In genomic region chr7:142070458-142071211, GRCm38 (mm10) we compare ENCODE assay signal across 8 mouse cellular contexts. TPM values are rescaled to one million over a fixed set of nuclear protein-coding genes. Genes with fewer than 3 reads are reported as not detected.
DNase-seq lines count a peak whose midpoint lies in the region; ATAC-seq and TF ChIP-seq lines count a peak whose summit lies in the region.

No protein-coding gene starts in this region.

- no peak overlapping the region for H3K27ac ChIP-seq in ES-E14 (ENCODE audit: insufficient read depth, low read depth, low read length, poor library complexity, severe bottlenecking)
- no peak overlapping the region for H3K27ac ChIP-seq in bone marrow, adult 2 months (ENCODE audit: control insufficient read depth, insufficient read depth, low read depth, low read length, poor library complexity)
- no peak overlapping the region for H3K27ac ChIP-seq in embryonic fibroblast, embryonic 13.5 days (ENCODE audit: insufficient read depth, low read length)
- no peak overlapping the region for H3K27ac ChIP-seq in lung, postnatal 0 days (ENCODE audit: low read length)
- no peak overlapping the region for H3K27ac ChIP-seq in olfactory bulb, adult 2 months (ENCODE audit: insufficient read depth, low read depth, low read length)

- TF ChIP-seq EP300 in lung, postnatal 0 days (IDR thresholded peaks at IDR 0.05), result no peak

- H3K9me3 ChIP-seq in ES-E14 (ENCODE audit: control insufficient read depth, insufficient read depth, low read depth, low read length), result no peaks in the 10 kb centered on the region
- H3K9me3 ChIP-seq in lung, postnatal 0 days (ENCODE audit: low read length), result no peaks in the 10 kb centered on the region

- H3K4me1 ChIP-seq in ES-E14 (ENCODE audit: control insufficient read depth in 2 of 2, insufficient read depth in 2 of 2, low read length in 2 of 2, poor library complexity in 1 of 2), result no peaks in the 10 kb centered on the region; a peak in 1 of 4 replicates
- H3K4me1 ChIP-seq in bone marrow, adult 2 months (ENCODE audit: control insufficient read depth, insufficient read depth, low read length), result no peaks in the 10 kb centered on the region
- H3K4me1 ChIP-seq in embryonic fibroblast, embryonic 13.5 days (ENCODE audit: control insufficient read depth, insufficient read depth, low read length), result no peaks in the 10 kb centered on the region
- no peaks in the 10 kb centered on the region for H3K4me1 ChIP-seq in lung, postnatal 0 days (ENCODE audit: insufficient read depth, low read depth, low read length)
- H3K4me1 ChIP-seq in olfactory bulb, adult 2 months (ENCODE audit: control insufficient read depth, insufficient read depth, low read length), result peaks cover 5% of the 10 kb centered on the region; the same call in 1 of the 2 replicates

- WGBS in bone marrow, adult 2 months, result 17% methylated on average over 13 of the region's 13 CpGs
- 8% methylated on average over 13 of the region's 13 CpGs for whole genome bisulfite sequencing in large intestine, adult 2 months
- 13% methylated on average over 13 of the region's 13 CpGs for WGBS in lung, postnatal 0 days
- 20% methylated on average over 13 of the region's 13 CpGs for WGBS in olfactory bulb, adult 2 months

- no peak overlapping the region for H3K9ac ChIP-seq in ES-E14 (ENCODE audit: insufficient read depth, low read depth, low read length, poor library complexity, severe bottlenecking)
- H3K9ac ChIP-seq in lung, postnatal 0 days (replicated peaks; ENCODE audit: low read depth), result no peak overlapping the region

- in situ Hi-C loops in ES-E14 (cut with MboI; ENCODE audit: low sequenced_read_pairs in 2 of 2, unreplicated experiment in 2 of 2), result no loop called here

- intact Hi-C loops in heart, postnatal 36 days (cut with DNase I), result loop anchor here (1.0 to 2.0 kb wide), 2 partner anchors 26 to 54 kb away; no protein-coding TSS in a partner anchor

- DNase-seq in ES-E14 (ENCODE audit: low read depth, low spot score), result no peak
- DNase-seq in heart, postnatal 36 days, result peak; percentile 80 to 84
- peak; percentile 72 for DNase-seq in large intestine, adult 2 months (ENCODE audit: low read depth, low spot score)
- peak; percentile 70 for DNase-seq in lung, postnatal 0 days (ENCODE audit: low spot score)
- peak; percentile 53 to 73 for DNase-seq in urinary bladder, postnatal 36 days (ENCODE audit: low spot score in 2 of 2)

- TF ChIP-seq POLR2A in bone marrow, adult 2 months (IDR thresholded peaks at IDR 0.05; ENCODE audit: borderline replicate concordance, control insufficient read depth, low read depth, low read length), result no peak
- TF ChIP-seq POLR2A in embryonic fibroblast, embryonic 13.5 days (IDR thresholded peaks at IDR 0.05; ENCODE audit: low read depth, low read length), result no peak
- no peak for TF ChIP-seq POLR2A in olfactory bulb, adult 2 months (IDR thresholded peaks at IDR 0.05; ENCODE audit: insufficient read depth, low read depth, low read length)

- TF ChIP-seq CTCF in bone marrow, adult 2 months (IDR thresholded peaks at IDR 0.05; ENCODE audit: control insufficient read depth, insufficient read depth, low read length), result peak; percentile 92
- TF ChIP-seq CTCF in embryonic fibroblast, embryonic 13.5 days (IDR thresholded peaks at IDR 0.05; ENCODE audit: borderline replicate concordance, insufficient read depth, low read length), result peak; percentile 96
- peak; percentile 92 for TF ChIP-seq CTCF in lung, postnatal 0 days (IDR thresholded peaks at IDR 0.05)
- peak; percentile 54; the same call in 1 of the 2 replicates for TF ChIP-seq CTCF in olfactory bulb, adult 2 months (IDR thresholded peaks at IDR 0.05; ENCODE audit: insufficient read depth, low read depth, low read length)

- no peak overlapping the region for H3K4me2 ChIP-seq in lung, postnatal 0 days (replicated peaks; ENCODE audit: low read depth, low read length)

- peak; percentile 87 for ATAC-seq in lung, postnatal 0 days

- H3K27me3 ChIP-seq in lung, postnatal 0 days (replicated peaks; ENCODE audit: insufficient read depth, low read length), result 0 out of 2 replicates have a peak, but pooled peaks cover 3% of the 10 kb centered on the region

- H3K4me3 ChIP-seq in ES-E14 (ENCODE audit: insufficient read depth in 1 of 2, low read depth in 1 of 2, low read length in 2 of 2, poor library complexity in 1 of 2, severe bottlenecking in 1 of 2), result no peak overlapping the region; a peak in 1 of 4 replicates
- no peak overlapping the region for H3K4me3 ChIP-seq in bone marrow, adult 2 months (replicated peaks; ENCODE audit: control insufficient read depth, low read depth, low read length)
- H3K4me3 ChIP-seq in embryonic fibroblast, embryonic 13.5 days (ENCODE audit: insufficient read depth, low read length), result no peak overlapping the region
- no peak overlapping the region for H3K4me3 ChIP-seq in lung, postnatal 0 days (ENCODE audit: low read depth, low read length)
- H3K4me3 ChIP-seq in olfactory bulb, adult 2 months (ENCODE audit: insufficient read depth, low read depth, low read length), result no peak overlapping the region

- no peaks in the 10 kb centered on the region for H3K36me3 ChIP-seq in ES-E14 (ENCODE audit: control insufficient read depth, insufficient read depth, low read length, poor library complexity, severe bottlenecking)
- no peaks in the 10 kb centered on the region for H3K36me3 ChIP-seq in lung, postnatal 0 days (ENCODE audit: insufficient read depth, low read length)

TF ChIP-seq in ES-E14, 5 proteins besides CTCF, POLR2A, EP300 and RAD21:
- TF ChIP-seq HCFC1 (IDR thresholded peaks at IDR 0.05; ENCODE audit: borderline replicate concordance, insufficient read depth, low read length) (no peak), ZNF384 (IDR thresholded peaks at IDR 0.05; ENCODE audit: low read depth, low read length) (no peak), MAFK (IDR thresholded peaks at IDR 0.05; ENCODE audit: insufficient read depth, low read depth, low read length) (no peak), ZC3H11A (IDR thresholded peaks at IDR 0.05; ENCODE audit: borderline replicate concordance, low read depth, low read length) (peak; percentile 24; the same call in 1 of the 2 replicates)
TF ChIP-seq in ES-E14: peak in this region for 1.

RNA-seq across cellular contexts. Expression of gene Mob2, which starts 9.8 kb away (rescaled TPM):
- total RNA-seq in ES-E14 (2012; rRNA removed), result 30.7 and 31.8 TPM in 2 replicates
- 28.2 and 34.3 TPM in 2 replicates for polyA plus RNA-seq in bone marrow, adult 2 months (2011; ENCODE audit: insufficient read depth, insufficient read length, low replicate concordance, missing spikeins)
- polyA plus RNA-seq in embryonic fibroblast, embryonic 13.5 days (2011; ENCODE audit: insufficient read length, low read depth, missing spikeins), result 15.2 and 15.9 TPM in 2 replicates
- 10 to 100 TPM; 43.6 to 43.8 TPM for total RNA-seq in heart, postnatal 36 days (2021)
- polyA plus RNA-seq in large intestine, adult 2 months (2012; rRNA removed), result 52.5 and 62.4 TPM in 2 replicates
- 85.9 and 104 TPM in 2 replicates for polyA plus RNA-seq in lung, postnatal 0 days (2015; fragmentation: Nextera tagmentation; extraction: Ambion mirVana)
- polyA plus RNA-seq in olfactory bulb, adult 2 months (2012; ENCODE audit: insufficient read depth, insufficient read length, low replicate concordance, missing spikeins), result not detected in 2 replicates

RNA-seq across cellular contexts. Expression of gene Dusp8, which starts 25.0 kb away (rescaled TPM):
- 0.69 and 1.2 TPM in 2 replicates for total RNA-seq in ES-E14 (2012; rRNA removed)
- 4.9 and 7.5 TPM in 2 replicates for polyA plus RNA-seq in bone marrow, adult 2 months (2011; ENCODE audit: insufficient read depth, insufficient read length, low replicate concordance, missing spikeins)
- polyA plus RNA-seq in embryonic fibroblast, embryonic 13.5 days (2011; ENCODE audit: insufficient read length, low read depth, missing spikeins), result 5.1 and 5.4 TPM in 2 replicates
- total RNA-seq in heart, postnatal 36 days (2021), result 10 to 100 TPM; 33.2 to 46.2 TPM
- polyA plus RNA-seq in large intestine, adult 2 months (2012; rRNA removed), result 8.1 and 12.5 TPM in 2 replicates
- 5.5 and 6.0 TPM in 2 replicates for polyA plus RNA-seq in lung, postnatal 0 days (2015; fragmentation: Nextera tagmentation; extraction: Ambion mirVana)
- not detected in 2 replicates for polyA plus RNA-seq in olfactory bulb, adult 2 months (2012; ENCODE audit: insufficient read depth, insufficient read length, low replicate concordance, missing spikeins)

RNA-seq across cellular contexts. Expression of gene Gm45618, which starts 49.9 kb away (rescaled TPM):
- total RNA-seq in ES-E14 (2012; rRNA removed), result not detected in 2 replicates
- polyA plus RNA-seq in bone marrow, adult 2 months (2011; ENCODE audit: insufficient read depth, insufficient read length, low replicate concordance, missing spikeins), result not detected in 2 replicates
- polyA plus RNA-seq in embryonic fibroblast, embryonic 13.5 days (2011; ENCODE audit: insufficient read length, low read depth, missing spikeins), result not detected in 2 replicates
- not detected for total RNA-seq in heart, postnatal 36 days (2021)
- polyA plus RNA-seq in large intestine, adult 2 months (2012; rRNA removed), result not detected in 2 replicates
- polyA plus RNA-seq in lung, postnatal 0 days (2015; fragmentation: Nextera tagmentation; extraction: Ambion mirVana), result not detected in 2 replicates
- not detected in 2 replicates for polyA plus RNA-seq in olfactory bulb, adult 2 months (2012; ENCODE audit: insufficient read depth, insufficient read length, low replicate concordance, missing spikeins)
